Mouse (Mus musculus) kidney, adult 11 months (tissue): Measurements from ENCODE around the gene Rit1.
"Not testable (repeated sequence)": the region's sequence is repeated elsewhere in the genome, so short reads cannot be mapped to it uniquely, and the experiment has no call there.

Experiments used
- DNase-seq: peaks from one replicate; pipeline ENCODE4 v3.0.0; 2022

The Rit1 gene

DNA sequence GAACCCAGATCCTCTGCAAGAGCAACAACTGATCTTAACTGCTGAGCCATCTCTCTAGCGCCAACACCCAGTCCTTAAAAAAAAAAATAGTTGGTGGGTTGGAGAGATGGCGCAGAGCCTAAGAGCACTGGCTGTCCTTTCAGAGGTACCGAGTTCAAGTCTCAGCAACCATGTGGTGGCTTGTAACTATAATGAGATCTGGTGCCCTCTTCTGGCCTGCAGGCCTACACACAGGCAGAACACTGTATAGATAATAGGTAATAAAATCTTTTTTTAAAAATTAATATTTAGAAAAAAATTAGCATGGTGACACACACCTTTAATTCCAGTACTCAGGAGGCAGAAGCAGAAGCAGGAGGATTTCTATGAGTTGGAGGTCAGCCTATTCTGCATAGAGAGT is 23.5 kb downstream of the Rit1 start:
- no peak for DNase-seq

DNA sequence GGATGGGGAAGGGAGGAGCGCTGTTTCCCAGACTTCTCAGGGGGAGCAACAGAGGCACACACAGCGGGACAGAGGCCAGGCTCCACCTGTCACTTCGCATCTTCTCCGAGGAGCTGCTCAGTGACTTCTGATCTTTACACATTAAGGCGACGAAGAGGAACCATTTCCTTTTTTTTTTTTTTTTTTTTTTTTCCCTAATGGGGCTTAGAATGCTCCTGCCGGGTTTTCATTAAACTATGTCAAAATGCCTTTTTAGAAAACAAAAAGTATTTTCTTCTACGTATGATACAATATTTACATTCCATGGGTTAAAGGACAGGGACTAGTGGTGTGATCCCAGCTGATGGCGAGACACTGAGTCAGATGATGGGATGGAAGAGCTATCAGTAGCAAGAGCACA is 28.9 kb downstream of the Rit1 start:
- DNase-seq = no peak

DNA sequence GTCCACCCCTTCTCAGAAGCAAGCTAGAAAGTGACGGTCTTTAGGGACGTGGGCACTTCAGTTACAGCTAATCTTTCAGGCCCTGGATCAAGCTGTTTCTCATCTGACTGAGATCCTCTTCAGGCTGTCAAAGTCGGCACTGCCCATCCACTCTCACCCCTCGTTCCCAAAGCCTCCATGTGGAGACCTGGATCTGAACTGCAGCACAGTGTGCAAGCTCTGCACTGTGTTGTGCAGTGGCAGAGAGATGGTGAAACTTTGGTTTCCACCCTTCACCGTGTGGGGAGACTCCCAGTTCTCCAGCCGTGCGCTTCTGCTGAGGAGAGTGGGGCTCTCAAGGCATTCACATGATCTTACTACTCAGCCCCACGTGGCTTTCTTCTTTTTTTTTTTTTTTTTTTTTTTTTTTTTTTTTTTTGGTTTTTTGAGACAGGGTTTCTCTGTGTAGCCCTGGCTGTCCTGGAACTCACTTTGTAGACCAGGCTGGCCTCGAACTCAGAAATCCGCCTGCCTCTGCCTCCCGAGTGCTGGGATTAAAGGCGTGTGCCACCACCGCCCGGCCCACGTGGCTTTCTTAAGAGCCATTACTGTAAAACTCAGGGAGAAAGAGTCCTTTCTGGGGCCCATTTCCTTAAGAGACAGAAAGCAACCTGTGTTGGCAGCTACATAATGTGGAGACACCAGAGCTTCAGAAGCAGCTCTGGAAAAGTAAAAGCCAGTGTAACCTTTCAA is 29.7 kb downstream of the Rit1 start:
- no peak for DNase-seq

DNA sequence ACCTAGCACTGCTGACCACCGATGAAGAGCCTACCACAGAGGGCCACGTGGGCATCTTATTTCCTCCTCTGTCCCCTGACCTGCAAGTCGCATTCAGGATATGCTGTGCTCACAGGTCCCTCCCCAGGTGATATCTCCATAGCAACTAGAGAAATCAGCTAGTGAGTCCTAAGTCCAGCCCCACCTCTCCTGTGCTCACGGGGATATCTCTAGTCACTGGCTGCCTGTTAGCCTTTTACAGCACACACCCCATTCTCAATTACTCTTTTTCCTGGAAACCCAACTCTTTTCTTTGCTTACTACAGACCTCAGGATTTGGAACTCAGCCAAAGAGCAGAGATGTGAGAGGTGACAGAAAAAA is 30.2 kb downstream of the Rit1 start:
- peak; percentile 44 for DNase-seq

DNA sequence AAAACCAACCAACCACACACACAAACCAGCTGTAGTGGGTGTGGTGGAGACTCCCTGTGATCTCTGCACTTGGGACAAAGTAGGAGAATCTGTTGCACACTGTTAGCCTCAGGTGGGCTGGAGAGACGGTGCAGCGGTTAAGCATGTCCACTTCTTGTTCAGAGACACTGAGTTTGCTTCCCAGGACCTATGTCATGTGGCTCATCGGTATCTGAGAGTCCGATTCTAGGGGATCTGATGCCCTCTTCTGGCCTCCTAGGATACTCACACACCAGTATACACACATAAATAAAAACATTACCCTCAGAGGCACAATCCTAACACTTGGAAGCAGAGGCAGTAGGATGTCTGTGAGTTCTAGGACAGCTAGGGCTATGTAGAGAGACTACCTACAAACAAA is 37.6 kb downstream of the Rit1 start:
- DNase-seq = no peak

DNA sequence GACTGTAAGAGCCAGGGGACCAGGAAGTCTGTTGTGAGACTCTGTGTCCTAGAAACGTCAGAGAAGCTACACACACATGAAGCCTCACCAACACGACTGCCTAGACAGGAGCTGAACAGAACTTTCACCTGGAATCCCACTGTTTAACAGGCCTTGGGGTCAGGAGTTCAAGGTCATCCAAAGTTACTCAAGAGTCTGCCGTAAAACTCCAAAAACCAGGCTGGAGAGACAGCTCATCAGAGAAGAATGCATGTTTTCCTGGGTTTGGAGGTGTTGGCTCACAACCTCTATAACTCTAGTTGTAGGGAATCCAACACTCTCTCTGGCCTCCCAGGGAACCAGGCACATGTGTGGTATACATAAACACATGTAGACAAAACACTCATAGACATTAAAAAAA is 38.9 kb downstream of the Rit1 start:
- DNase-seq = no peak

DNA sequence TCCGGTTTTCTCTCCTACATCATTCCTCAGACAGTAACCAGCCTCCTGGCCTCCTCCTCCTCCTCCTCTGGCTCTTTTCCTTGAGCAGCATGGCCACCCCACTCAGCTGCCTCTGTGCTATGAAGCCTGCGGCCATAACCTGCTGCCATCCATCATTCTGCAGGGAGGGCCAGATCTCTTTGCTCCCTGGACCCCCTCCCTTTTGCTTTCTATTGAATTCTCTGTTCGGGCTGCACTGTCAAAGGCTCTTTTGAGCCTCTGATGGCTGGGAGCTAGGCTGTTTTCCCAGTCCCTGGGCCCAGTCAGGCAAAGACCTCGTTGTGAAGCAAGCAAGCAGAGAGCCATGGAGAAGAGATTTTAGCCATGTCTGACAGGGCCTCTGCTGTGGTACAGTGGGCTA is 39.6 kb downstream of the Rit1 start:
- no peak for DNase-seq

DNA sequence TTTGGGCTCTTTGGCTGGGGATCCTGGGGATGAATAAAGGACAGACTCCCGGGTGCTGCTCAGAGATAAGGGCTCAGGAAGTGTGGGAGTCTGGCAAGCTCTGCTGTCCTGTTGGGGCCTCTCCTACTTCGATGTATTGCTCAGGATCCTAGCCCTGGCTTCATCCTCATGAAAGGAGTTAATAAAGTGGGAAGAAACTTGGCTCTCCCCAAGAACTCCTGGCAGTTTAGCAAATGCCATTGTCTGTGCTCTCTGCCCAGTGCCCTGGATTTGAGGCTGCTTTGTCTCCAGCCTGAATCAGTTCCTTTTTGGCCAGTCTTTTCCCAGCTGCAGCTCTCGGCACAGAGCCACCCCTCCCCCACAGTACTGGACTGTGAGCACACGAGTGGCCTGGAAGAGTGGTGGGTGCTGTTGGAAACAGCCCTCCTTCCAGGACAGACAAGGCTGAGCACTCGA is 41.4 kb downstream of the Rit1 start:
- peak; percentile 29 for DNase-seq

DNA sequence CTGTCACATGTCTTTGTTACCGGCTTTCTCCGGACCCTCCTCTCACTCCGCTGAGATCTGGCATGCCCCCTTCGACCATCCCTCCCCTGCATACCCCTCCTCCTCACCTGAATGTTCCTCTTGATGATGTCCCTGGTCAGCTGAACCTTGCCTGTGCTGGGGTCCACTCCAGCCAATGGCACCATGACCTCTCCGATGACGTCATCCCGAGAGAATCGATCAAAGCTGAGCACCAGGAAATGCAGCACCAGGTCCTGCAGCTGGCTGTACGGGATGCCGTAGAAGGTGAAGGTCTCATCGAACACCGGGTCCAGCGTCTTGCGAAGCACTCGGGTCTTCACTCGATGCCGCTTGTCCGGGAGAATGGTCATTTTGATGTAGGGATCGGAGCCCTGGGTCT is 45.0 kb downstream of the Rit1 start:
- DNase-seq = no peak

DNA sequence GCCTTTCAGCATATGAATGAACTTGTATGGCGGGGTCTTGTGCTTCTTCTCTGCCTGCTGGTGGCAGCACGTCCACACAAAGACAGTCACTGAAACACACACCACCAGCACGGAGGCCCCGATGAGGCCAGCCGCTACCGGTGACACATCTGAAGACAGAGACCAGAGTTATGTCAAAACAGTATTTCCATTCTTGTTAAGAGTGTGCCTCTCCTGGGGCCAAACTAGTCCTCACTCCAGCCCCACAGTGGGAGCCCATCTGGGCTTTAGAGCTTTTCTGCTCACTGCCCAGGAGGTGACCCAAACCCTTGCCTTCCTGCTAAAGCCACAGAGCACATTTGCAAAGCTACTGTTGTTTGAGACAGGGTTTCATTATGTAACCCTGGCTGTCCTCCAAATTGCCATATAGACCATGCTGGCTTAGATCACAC is 45.8 kb downstream of the Rit1 start:
- DNase-seq = no peak

DNA sequence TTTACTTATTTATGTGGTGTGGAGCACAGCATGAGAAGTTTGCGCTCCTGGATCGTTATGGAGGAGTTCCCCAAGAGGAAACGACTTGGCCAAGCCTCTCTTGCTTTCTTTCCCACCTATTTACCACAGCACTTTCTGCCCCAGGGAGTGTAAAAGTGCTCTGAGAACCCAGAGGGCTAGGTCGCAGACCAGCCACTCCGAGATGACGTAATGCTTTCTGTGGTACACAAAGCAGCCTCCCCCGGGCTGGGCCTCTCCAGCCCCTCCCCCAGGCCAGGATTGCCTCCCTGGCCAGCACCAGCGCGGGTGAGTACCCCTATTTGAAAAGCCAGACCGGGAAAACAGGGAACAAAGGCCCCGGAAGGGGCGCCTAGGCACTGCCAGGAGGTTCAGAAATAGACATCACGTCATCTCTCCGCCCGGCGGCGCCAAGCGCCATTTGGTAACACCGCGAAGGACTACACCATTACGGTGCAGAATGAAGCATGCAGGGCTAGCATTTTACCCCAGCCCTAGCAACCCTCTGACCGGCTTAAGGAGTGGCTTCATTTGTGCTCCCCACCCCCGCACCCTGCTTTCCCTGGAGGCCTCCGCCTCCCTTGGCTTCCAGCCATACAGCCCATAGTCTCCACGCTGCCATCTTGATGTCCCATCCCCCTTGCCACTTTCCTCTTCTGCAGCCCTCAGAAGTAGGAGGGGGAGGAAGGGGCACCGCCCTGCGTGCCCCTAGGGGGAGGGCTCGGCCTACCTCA is 54.7 kb downstream of the Rit1 start:
- peak; percentile 45 for DNase-seq

DNA sequence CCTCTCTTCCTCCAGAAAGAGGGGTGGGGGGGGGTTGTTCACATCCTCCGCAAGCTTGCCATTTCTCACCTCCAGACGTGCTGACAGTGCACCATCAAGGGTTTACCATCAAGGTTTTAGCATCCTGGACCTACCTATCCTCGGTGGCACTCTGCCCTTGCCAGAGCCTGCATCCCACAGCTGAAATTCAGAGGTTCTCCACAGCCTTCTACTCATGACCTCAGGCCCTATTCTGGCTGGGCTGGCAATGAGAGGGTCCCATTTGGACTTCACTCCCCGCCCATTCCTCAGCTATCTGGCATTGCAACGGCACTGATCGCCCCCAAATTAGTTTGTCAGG is 55.3 kb downstream of the Rit1 start:
- DNase-seq = not testable (repeated sequence)

DNA sequence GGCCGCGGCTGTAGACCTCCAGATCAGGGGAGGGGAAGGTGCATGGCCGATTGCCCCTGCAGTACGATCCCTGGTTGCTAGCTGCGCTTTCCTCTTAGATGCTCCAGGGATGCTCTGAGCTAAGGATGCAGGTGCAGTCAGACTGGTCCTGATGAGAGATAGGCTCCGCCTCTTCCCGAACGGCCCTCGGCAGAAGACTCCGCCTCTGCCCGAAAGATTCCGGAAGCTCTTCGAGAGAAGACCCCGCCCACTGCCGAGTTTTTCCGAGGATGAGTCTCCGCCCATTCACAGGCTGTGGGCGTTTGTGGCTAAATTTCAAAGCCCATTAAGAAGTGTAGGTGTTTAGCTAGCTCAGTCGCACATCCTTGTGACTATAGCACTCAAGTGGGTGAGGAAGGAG is 55.8 kb downstream of the Rit1 start:
- DNase-seq = peak; percentile 90

DNA sequence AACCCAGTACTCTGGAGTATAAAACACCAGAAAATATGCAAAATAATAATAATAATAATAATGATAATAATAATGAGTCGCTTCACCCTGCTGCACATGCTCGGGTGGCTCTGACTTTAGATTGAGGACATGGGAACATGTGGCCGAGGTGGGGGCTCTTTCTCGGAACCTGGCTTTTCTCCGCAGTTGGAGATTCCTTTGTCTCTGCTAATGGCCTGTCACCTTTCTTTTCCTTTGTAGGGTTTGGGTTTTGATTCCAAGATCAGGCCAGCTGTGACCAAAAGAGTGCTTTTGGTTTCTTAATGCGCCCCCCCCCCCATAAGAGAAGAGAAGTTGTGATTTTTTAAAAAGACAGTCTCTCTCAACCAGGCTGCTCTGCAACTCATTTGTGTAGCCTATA is 56.5 kb downstream of the Rit1 start:
- not testable (repeated sequence) for DNase-seq

DNA sequence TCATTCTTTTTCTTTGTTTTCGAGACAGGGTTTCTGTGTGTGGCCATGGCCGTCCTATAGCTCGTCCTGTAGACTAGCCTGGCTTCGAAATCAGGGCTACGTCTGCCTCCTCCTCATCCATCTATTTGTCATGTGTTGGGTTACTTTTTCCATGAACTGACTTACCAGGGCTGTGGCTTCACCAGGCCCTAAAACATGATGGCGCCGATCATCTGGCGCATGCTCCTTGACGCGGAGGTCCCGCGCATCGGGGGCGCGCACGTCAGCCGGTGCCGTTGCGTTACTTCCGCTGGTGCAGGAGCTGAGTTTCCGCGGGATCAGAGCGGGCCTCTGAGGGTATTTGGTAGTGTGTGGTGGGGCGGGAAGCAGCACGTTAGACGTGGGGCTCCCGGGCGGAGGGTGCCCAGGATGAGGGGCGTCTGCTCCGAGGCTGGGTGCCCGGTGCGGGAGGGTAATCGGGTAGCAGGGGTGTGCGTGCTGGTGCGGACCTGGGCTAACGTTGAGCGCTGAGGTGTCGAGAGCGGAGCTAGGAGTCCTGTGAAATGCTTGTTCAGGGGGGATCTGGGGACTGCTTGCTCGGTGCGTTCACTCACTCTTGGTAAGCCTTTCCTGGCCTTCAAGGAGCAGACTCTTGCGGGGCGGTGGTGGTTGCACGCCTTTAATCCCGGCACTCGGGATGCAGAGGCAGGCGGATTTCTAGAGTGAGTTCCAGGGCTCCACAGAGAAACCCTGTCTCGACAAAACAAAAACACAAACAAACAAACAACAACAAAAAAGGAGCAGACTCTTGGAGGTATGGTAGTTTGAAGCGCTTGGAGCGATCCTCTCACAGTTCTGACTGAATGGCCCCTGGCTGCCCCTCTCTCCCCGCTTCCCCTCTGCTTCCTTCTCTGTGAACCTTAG is 58.6 kb downstream of the Rit1 start, which contains the start of gene Syt11:
Syt11 (minus strand) TSS at position 226 of the 903 bp plus-strand sequence.
- DNase-seq = peak; percentile 27
